Mouse (Mus musculus) forebrain, embryonic 13.5 days (tissue): Measurements from ENCODE around the gene Fam168b. TPM values are rescaled to one million over a fixed set of nuclear protein-coding genes. Genes with fewer than 3 reads are reported as not detected.

Experiments used
- ATAC-seq: fragments of 200-750 bp; cut with Nextera tagmentation; 2 replicates; pipeline ENCODE4 v1.8.0; 2017
- H3K27ac ChIP-seq: fragments of 300-500 bp; sonication (generic); 2 replicates; pipeline ENCODE4 v1.5.1; 2015; ENCODE audit warnings: inconsistent platforms, mild to moderate bottlenecking, moderate library complexity
- H3K27me3 ChIP-seq: fragments of 300-500 bp; sonication (generic); 2 replicates; pipeline ENCODE4 v1.6.1; 2015; ENCODE audit warnings: mild to moderate bottlenecking, inconsistent platforms
- H3K36me3 ChIP-seq: fragments of 300-500 bp; sonication (generic); 2 replicates; pipeline ENCODE4 v1.6.1; 2015; ENCODE audit warnings: mild to moderate bottlenecking, inconsistent platforms; ENCODE audit not compliant: poor library complexity, severe bottlenecking
- H3K4me1 ChIP-seq: fragments of 300-500 bp; sonication (generic); 2 replicates; pipeline ENCODE4 v1.6.1; 2015; ENCODE audit warnings: inconsistent platforms
- H3K4me2 ChIP-seq: fragments of 300-500 bp; sonication (generic); 2 replicates; pipeline ENCODE4 v1.6.1; 2015; ENCODE audit warnings: inconsistent platforms, mild to moderate bottlenecking, moderate library complexity
- H3K4me3 ChIP-seq: fragments of 300-500 bp; sonication (generic); 2 replicates; pipeline ENCODE4 v1.5.1; 2015; ENCODE audit warnings: mild to moderate bottlenecking, inconsistent platforms
- H3K9ac ChIP-seq: fragments of 300-500 bp; sonication (generic); 2 replicates; pipeline ENCODE4 v1.6.1; 2015; ENCODE audit warnings: mild to moderate bottlenecking, inconsistent platforms
- H3K9me3 ChIP-seq: fragments of 300-500 bp; sonication (generic); replicated peaks from 2 replicates; pipeline ENCODE4 v1.6.1; 2016; ENCODE audit warnings: inconsistent platforms
- WGBS: fragments of 180-500 bp; shearing (Covaris S2); methylation state at CpG from one replicate; pipeline ENCODE4 v1.1.7; 2015; 5-methylcytosine and 5-hydroxymethylcytosine counted together
- polyA plus RNA-seq: library from polyadenylated mRNA; unstranded; fragments of >200 nt; fragmentation: Nextera tagmentation; extraction: Ambion mirVana; gene quantifications from 2 replicates; pipeline ENCODE4 v1.2.1, GENCODE M21; 2015

Fam168b gene
- polyA plus RNA-seq, 1 experiment from 2014 or later = 126 TPM

- Histone ChIP-seq H3K9ac (no peak overlapping the region), H3K4me2 (no peak overlapping the region), H3K27me3 (no peaks in the 10 kb centered on the region), H3K27ac (no peak overlapping the region), H3K9me3 (no peaks in the 10 kb centered on the region), H3K4me1 (peaks cover under 1% of the 10 kb centered on the region; the same call in 1 of the 2 replicates), H3K4me3 (no peak overlapping the region), H3K36me3 (peaks cover 83% of the 10 kb centered on the region)
- no peak for ATAC-seq
- WGBS = 90% methylated on average over 9 of the region's 9 CpGs
These were observed 17.0 kb downstream of the Fam168b start for GRCm38 (mm10) chr1:34825909-34826308.

- Histone ChIP-seq H3K27me3 (no peaks in the 10 kb centered on the region), H3K4me3 (no peak overlapping the region), H3K27ac (no peak overlapping the region), H3K9me3 (no peaks in the 10 kb centered on the region), H3K4me1 (no peaks in the 10 kb centered on the region; the same call in 1 of the 2 replicates), H3K4me2 (no peak overlapping the region), H3K36me3 (peaks cover 91% of the 10 kb centered on the region), H3K9ac (no peak overlapping the region)
- no peak for ATAC-seq
- WGBS = 87% methylated on average over 8 of the region's 8 CpGs
These were observed 18.7 kb downstream of the Fam168b start for GRCm38 (mm10) chr1:34824208-34824607.

GRCm38 (mm10) chr1:34823353-34823752, 19.5 kb downstream of the Fam168b start:
- Histone ChIP-seq H3K36me3 (peaks cover 91% of the 10 kb centered on the region), H3K27ac (no peak overlapping the region), H3K4me3 (no peak overlapping the region), H3K9ac (no peak overlapping the region), H3K9me3 (no peaks in the 10 kb centered on the region), H3K4me1 (no peaks in the 10 kb centered on the region; the same call in 1 of the 2 replicates), H3K27me3 (no peaks in the 10 kb centered on the region), H3K4me2 (no peak overlapping the region)
- WGBS = 94% methylated on average over 6 of the region's 6 CpGs
- ATAC-seq = no peak

- no peak overlapping the region for H3K4me3 ChIP-seq
- no peak for ATAC-seq
- H3K27me3 ChIP-seq = no peaks in the 10 kb centered on the region
- H3K27ac ChIP-seq = no peak overlapping the region
- peaks cover 91% of the 10 kb centered on the region for H3K36me3 ChIP-seq
- H3K4me2 ChIP-seq = no peak overlapping the region
- no peaks in the 10 kb centered on the region; the same call in 1 of the 2 replicates for H3K4me1 ChIP-seq
- no peak overlapping the region for H3K9ac ChIP-seq
- WGBS = 96% methylated on average over 7 of the region's 7 CpGs
- H3K9me3 ChIP-seq = no peaks in the 10 kb centered on the region
These were observed 20.1 kb downstream of the Fam168b start for GRCm38 (mm10) chr1:34822746-34823145.

GRCm38 (mm10) chr1:34822003-34822402, 20.9 kb downstream of the Fam168b start:
- H3K4me1 ChIP-seq = no peaks in the 10 kb centered on the region; the same call in 1 of the 2 replicates
- WGBS = 92% methylated on average over 7 of the region's 7 CpGs
- H3K9ac ChIP-seq = no peak overlapping the region
- no peak overlapping the region for H3K4me3 ChIP-seq
- ATAC-seq = no peak
- H3K4me2 ChIP-seq = no peak overlapping the region
- peaks cover 91% of the 10 kb centered on the region for H3K36me3 ChIP-seq
- no peaks in the 10 kb centered on the region for H3K27me3 ChIP-seq
- H3K27ac ChIP-seq = no peak overlapping the region
- no peaks in the 10 kb centered on the region for H3K9me3 ChIP-seq

DNA sequence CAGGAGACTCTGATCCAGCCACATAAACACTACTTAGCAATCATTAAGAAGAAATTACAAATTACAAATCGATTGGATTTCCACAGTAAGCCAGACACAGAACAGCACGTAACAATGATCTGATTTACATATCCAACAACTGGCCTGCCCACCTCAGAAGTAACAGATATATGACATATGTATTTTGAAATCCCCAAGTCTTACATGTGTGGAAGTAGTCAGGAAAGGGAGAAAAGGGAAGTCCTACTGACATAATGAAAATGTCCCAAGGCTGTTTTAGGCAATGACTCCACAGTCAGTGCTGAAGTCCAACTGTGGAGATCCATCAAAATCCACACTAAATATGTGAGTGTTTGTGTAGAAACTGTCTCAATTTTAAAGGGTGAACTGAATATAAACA, 21.5 kb downstream of the Fam168b start:
- Histone ChIP-seq H3K27ac (no peak overlapping the region), H3K27me3 (no peaks in the 10 kb centered on the region), H3K36me3 (peaks cover 91% of the 10 kb centered on the region), H3K4me3 (no peak overlapping the region), H3K4me2 (no peak overlapping the region), H3K9me3 (no peaks in the 10 kb centered on the region), H3K4me1 (no peaks in the 10 kb centered on the region; the same call in 1 of the 2 replicates), H3K9ac (no peak overlapping the region)
- 93% methylated on average over 2 of the region's 2 CpGs for WGBS
- no peak for ATAC-seq

GRCm38 (mm10) chr1:34819225-34819910, 23.5 kb downstream of the Fam168b start:
- no peaks in the 10 kb centered on the region for H3K27me3 ChIP-seq
- peaks cover 94% of the 10 kb centered on the region for H3K36me3 ChIP-seq
- H3K9ac ChIP-seq = no peak overlapping the region
- H3K9me3 ChIP-seq = no peaks in the 10 kb centered on the region
- H3K4me2 ChIP-seq = no peak overlapping the region
- 95% methylated on average over 6 of the region's 6 CpGs for WGBS
- no peak overlapping the region for H3K27ac ChIP-seq
- no peaks in the 10 kb centered on the region; the same call in 1 of the 2 replicates for H3K4me1 ChIP-seq
- no peak for ATAC-seq
- no peak overlapping the region for H3K4me3 ChIP-seq

- Histone ChIP-seq H3K9ac (no peak overlapping the region), H3K27ac (no peak overlapping the region), H3K4me3 (no peak overlapping the region), H3K4me2 (no peak overlapping the region), H3K9me3 (no peaks in the 10 kb centered on the region), H3K36me3 (peaks cover 96% of the 10 kb centered on the region), H3K27me3 (no peaks in the 10 kb centered on the region), H3K4me1 (0 out of 2 replicates have a peak, but pooled peaks cover 2% of the 10 kb centered on the region)
- no peak for ATAC-seq
- WGBS = 87% methylated on average over 6 of the region's 6 CpGs
These were observed 27.0 kb downstream of the Fam168b start for GRCm38 (mm10) chr1:34815843-34816242.

- no peak overlapping the region for H3K4me2 ChIP-seq
These were observed 30.2 kb downstream of the Fam168b start for GRCm38 (mm10) chr1:34812407-34813247.

DNA sequence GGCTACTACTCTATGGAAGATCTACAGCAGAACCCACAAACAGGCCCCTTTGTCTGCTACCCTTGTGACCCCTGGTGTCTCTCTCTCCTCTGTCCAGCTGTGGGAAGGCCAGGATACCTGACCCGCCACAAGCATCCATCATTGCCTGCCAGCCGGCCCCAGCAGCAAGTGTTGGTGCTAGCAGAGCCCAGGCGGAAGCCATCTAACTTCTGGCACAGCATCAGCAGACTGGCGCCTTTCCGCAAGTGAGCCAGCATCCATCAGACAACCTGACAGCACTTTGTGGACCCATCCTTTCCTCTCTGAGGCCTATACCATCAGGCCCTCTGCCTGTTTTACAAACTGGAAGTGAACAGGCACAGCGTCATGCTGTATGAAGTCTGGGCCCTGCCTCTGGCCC, 31.3 kb downstream of the Fam168b start:
- peaks cover 93% of the 10 kb centered on the region for H3K36me3 ChIP-seq

More at GRCm38 (mm10) chr1:34812407-34813247, 30.2 kb downstream of the Fam168b start:
- Histone ChIP-seq H3K36me3 (peaks cover 96% of the 10 kb centered on the region), H3K27me3 (no peaks in the 10 kb centered on the region), H3K9me3 (no peaks in the 10 kb centered on the region), H3K4me1 (0 out of 2 replicates have a peak, but pooled peaks cover 2% of the 10 kb centered on the region), H3K9ac (no peak overlapping the region), H3K27ac (no peak overlapping the region), H3K4me3 (no peak overlapping the region)
- 93% methylated on average over 13 of the region's 13 CpGs for WGBS
- ATAC-seq = no peak

GRCm38 (mm10) chr1:34811035-34811434, 31.8 kb downstream of the Fam168b start:
- no peak for ATAC-seq
- WGBS = 87% methylated on average over 6 of the region's 6 CpGs
- Histone ChIP-seq H3K4me1 (peaks cover 7% of the 10 kb centered on the region; the same call in 1 of the 2 replicates), H3K4me2 (no peak overlapping the region), H3K9me3 (no peaks in the 10 kb centered on the region), H3K27me3 (no peaks in the 10 kb centered on the region), H3K27ac (no peak overlapping the region), H3K36me3 (peaks cover 88% of the 10 kb centered on the region), H3K4me3 (no peak overlapping the region), H3K9ac (no peak overlapping the region)

More for the DNA sequence above, 31.3 kb downstream of the Fam168b start:
- H3K9me3 ChIP-seq = no peaks in the 10 kb centered on the region
- no peak overlapping the region for H3K9ac ChIP-seq
- H3K4me1 ChIP-seq = 0 out of 2 replicates have a peak, but pooled peaks cover 2% of the 10 kb centered on the region
- ATAC-seq = peak; percentile 14; the same call in 1 of the 2 replicates
- H3K27ac ChIP-seq = no peak overlapping the region
- no peak overlapping the region for H3K4me3 ChIP-seq
- H3K4me2 ChIP-seq = no peak overlapping the region
- no peaks in the 10 kb centered on the region for H3K27me3 ChIP-seq
- WGBS = 91% methylated on average over 5 of the region's 6 CpGs

DNA sequence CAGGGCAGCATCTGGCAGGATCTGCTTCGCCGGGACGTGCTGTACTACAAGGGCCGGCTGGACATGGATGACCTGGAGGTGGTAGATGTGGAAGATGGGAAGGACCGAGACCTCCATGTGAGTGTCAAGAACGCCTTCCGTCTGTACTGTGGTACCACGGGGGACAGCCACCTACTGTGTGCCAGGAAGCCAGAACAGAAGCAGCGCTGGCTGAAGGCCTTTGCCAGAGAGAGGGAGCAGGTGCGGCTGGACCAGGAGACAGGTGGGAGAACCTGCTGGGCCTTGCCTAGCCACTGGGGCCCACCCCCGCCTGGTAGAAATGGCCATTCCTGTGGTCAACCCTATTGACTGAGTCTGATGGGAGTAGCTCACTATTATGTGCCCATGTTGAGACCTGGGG, 32.6 kb downstream of the Fam168b start:
- H3K4me1 ChIP-seq = peaks cover 7% of the 10 kb centered on the region; the same call in 1 of the 2 replicates
- H3K27me3 ChIP-seq = no peaks in the 10 kb centered on the region
- no peak overlapping the region for H3K9ac ChIP-seq
- WGBS = 88% methylated on average over 11 of the region's 11 CpGs
- no peak overlapping the region for H3K27ac ChIP-seq
- H3K36me3 ChIP-seq = peaks cover 80% of the 10 kb centered on the region
- no peak overlapping the region for H3K4me2 ChIP-seq
- no peaks in the 10 kb centered on the region for H3K9me3 ChIP-seq
- no peak for ATAC-seq
- H3K4me3 ChIP-seq = no peak overlapping the region
